Mouse (Mus musculus): ENCODE results near the gene Pdpk1.

DNA sequence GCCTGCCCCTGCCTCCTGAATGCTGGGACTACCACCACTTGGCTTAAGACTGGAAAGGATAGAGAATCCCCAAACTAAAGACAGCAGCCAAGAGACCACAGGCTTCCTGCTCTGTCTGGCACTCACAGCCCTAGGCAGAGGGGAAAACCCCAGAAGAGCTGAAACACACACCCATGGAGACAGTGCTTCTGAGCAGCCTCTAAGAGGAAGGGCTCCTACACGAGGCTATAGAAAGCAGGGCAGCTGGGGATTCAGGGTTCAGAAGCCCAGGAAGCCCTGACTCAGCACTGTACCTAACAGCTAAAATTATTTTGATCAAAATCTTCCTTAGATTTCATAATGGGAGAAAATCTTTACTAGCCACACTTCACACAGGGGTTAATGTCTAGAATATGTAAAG lies 66.1 kb downstream of the Pdpk1 start:
- TF ChIP-seq CTCF (IDR thresholded peaks at IDR 0.05; ENCODE audit: low read depth): no peak
- TF ChIP-seq EP300 (IDR thresholded peaks at IDR 0.05; ENCODE audit: low read depth): no peak
